Mouse (Mus musculus) hindbrain, embryonic 11.5 days (tissue): Measurements from ENCODE around the gene Tbc1d14. TPM values are rescaled to one million over a fixed set of nuclear protein-coding genes. Genes with fewer than 3 reads are reported as not detected.

ENCODE experiments used
- ATAC-seq: fragments of 200-750 bp; cut with Nextera tagmentation; 2 replicates; pipeline ENCODE4 v1.8.0; 2017; ENCODE audit warnings: mild to moderate bottlenecking, moderate TSS enrichment, moderate library complexity; ENCODE audit not compliant: low FRiP score
- DNase-seq: peaks from one replicate; pipeline ENCODE4 v3.0.0-alpha.2; 2015; ENCODE audit warnings: low spot score
- H3K27ac ChIP-seq: fragments of 300-500 bp; sonication (generic); 2 replicates; pipeline ENCODE4 v1.5.1; 2014; ENCODE audit warnings: mild to moderate bottlenecking, low read depth, low read length
- H3K27me3 ChIP-seq: fragments of 300-500 bp; sonication (generic); 2 replicates; pipeline ENCODE4 v1.6.1; 2014; ENCODE audit warnings: mild to moderate bottlenecking, low read length, moderate library complexity, mixed read lengths; ENCODE audit not compliant: control insufficient read depth, insufficient read depth
- H3K36me3 ChIP-seq: fragments of 300-500 bp; sonication (generic); 2 replicates; pipeline ENCODE4 v1.6.1; 2014; ENCODE audit warnings: mild to moderate bottlenecking, low read length, moderate library complexity, mixed read lengths; ENCODE audit not compliant: control insufficient read depth, insufficient read depth
- H3K4me1 ChIP-seq: fragments of 300-500 bp; sonication (generic); replicated peaks from 2 replicates; pipeline ENCODE4 v1.6.1; 2014; ENCODE audit warnings: low read length, mixed read lengths; ENCODE audit not compliant: control insufficient read depth, insufficient read depth
- H3K4me2 ChIP-seq: fragments of 300-500 bp; sonication (generic); replicated peaks from 2 replicates; pipeline ENCODE4 v1.6.1; 2014; ENCODE audit warnings: mild to moderate bottlenecking, low read depth, low read length
- H3K4me3 ChIP-seq: fragments of 300-500 bp; sonication (generic); 2 replicates; pipeline ENCODE4 v1.5.1; 2014; ENCODE audit warnings: low read depth, low read length
- H3K9ac ChIP-seq: fragments of 300-500 bp; sonication (generic); 2 replicates; pipeline ENCODE4 v1.6.1; 2014; ENCODE audit warnings: low read depth, low read length
- H3K9me3 ChIP-seq: fragments of 300-500 bp; sonication (generic); 2 replicates; pipeline ENCODE4 v1.6.1; 2016; ENCODE audit warnings: low read length; ENCODE audit not compliant: control insufficient read depth
- WGBS: fragments of 180-500 bp; shearing (Covaris S2); extraction: QIAGEN DNeasy Blood & Tissue Kit; methylation state at CpG from one replicate; pipeline ENCODE4 v1.1.7; 2014; 5-methylcytosine and 5-hydroxymethylcytosine counted together
- polyA plus RNA-seq: library from polyadenylated mRNA; unstranded; fragments of >200 nt; fragmentation: Nextera tagmentation; extraction: Ambion mirVana; gene quantifications from 2 replicates; pipeline ENCODE4 v1.2.1, GENCODE M21; 2014

Tbc1d14 gene
- polyA plus RNA-seq, 1 experiment from 2014 or later, result 38.3 TPM

GRCm38 (mm10) chr5:36535438-36536176 is 57.5 kb downstream of the Tbc1d14 start:
- Histone ChIP-seq H3K27me3 (no peaks in the 10 kb centered on the region), H3K36me3 (no peaks in the 10 kb centered on the region), H3K4me1 (no peaks in the 10 kb centered on the region), H3K9ac (no peak overlapping the region), H3K9me3 (no peaks in the 10 kb centered on the region), H3K4me2 (no peak overlapping the region), H3K4me3 (no peak overlapping the region), H3K27ac (no peak overlapping the region)
- no peak for DNase-seq
- no peak for ATAC-seq
- 84% methylated on average over 6 of the region's 6 CpGs for WGBS

GRCm38 (mm10) chr5:36534455-36535030 is 58.5 kb downstream of the Tbc1d14 start:
- H3K4me1 ChIP-seq, result no peaks in the 10 kb centered on the region; the same call in 1 of the 2 replicates
- no peaks in the 10 kb centered on the region for H3K36me3 ChIP-seq
- H3K9ac ChIP-seq, result no peak overlapping the region
- no peaks in the 10 kb centered on the region for H3K27me3 ChIP-seq
- H3K9me3 ChIP-seq, result no peaks in the 10 kb centered on the region
- no peak overlapping the region for H3K4me3 ChIP-seq
- H3K27ac ChIP-seq, result no peak overlapping the region
- 89% methylated on average over 6 of the region's 6 CpGs for whole genome bisulfite sequencing
- H3K4me2 ChIP-seq, result no peak overlapping the region
- ATAC-seq (no peak), DNase-seq (no peak)

- WGBS, result under 1% methylated on average over 28 of the region's 28 CpGs
- H3K27ac ChIP-seq, result peak overlapping the region; percentile 77
- no peaks in the 10 kb centered on the region for H3K9me3 ChIP-seq
- peak; percentile 97 for ATAC-seq
- no peaks in the 10 kb centered on the region; the same call in 1 of the 2 replicates for H3K4me1 ChIP-seq
- peak; percentile 94 for DNase-seq
- no peaks in the 10 kb centered on the region for H3K27me3 ChIP-seq
- peak overlapping the region; percentile 90 for H3K9ac ChIP-seq
- H3K36me3 ChIP-seq, result no peaks in the 10 kb centered on the region
- peak overlapping the region; percentile 79 for H3K4me3 ChIP-seq
- H3K4me2 ChIP-seq, result peak overlapping the region; percentile 83
Observed at GRCm38 (mm10) chr5:36530129-36530751, 62.8 kb downstream of the Tbc1d14 start.

- H3K9me3 ChIP-seq, result no peaks in the 10 kb centered on the region
- no peaks in the 10 kb centered on the region; the same call in 1 of the 2 replicates for H3K4me1 ChIP-seq
- peak overlapping the region; percentile 79 for H3K4me3 ChIP-seq
- no peaks in the 10 kb centered on the region for H3K36me3 ChIP-seq
- peak; percentile 16 for DNase-seq
- ATAC-seq, result no peak; the same call in 1 of the 2 replicates
- peak overlapping the region; percentile 83 for H3K4me2 ChIP-seq
- no peaks in the 10 kb centered on the region for H3K27me3 ChIP-seq
- peak overlapping the region; percentile 77; the same call in 1 of the 2 replicates for H3K27ac ChIP-seq
- peak overlapping the region; percentile 90 for H3K9ac ChIP-seq
- 10% methylated on average over 5 of the region's 5 CpGs for WGBS
Observed at GRCm38 (mm10) chr5:36529698-36530097, 63.4 kb downstream of the Tbc1d14 start.

- H3K4me3 ChIP-seq, result no peak overlapping the region
- no peaks in the 10 kb centered on the region; the same call in 1 of the 2 replicates for H3K4me1 ChIP-seq
- WGBS, result 87% methylated on average over 2 of the region's 2 CpGs
- no peaks in the 10 kb centered on the region for H3K36me3 ChIP-seq
- H3K4me2 ChIP-seq, result no peak overlapping the region
- no peak for DNase-seq
- H3K27ac ChIP-seq, result no peak overlapping the region
- H3K9ac ChIP-seq, result no peak overlapping the region
- no peaks in the 10 kb centered on the region for H3K27me3 ChIP-seq
- no peak for ATAC-seq
- H3K9me3 ChIP-seq, result no peaks in the 10 kb centered on the region
Observed at GRCm38 (mm10) chr5:36526921-36527320, 66.2 kb downstream of the Tbc1d14 start.

- no peak for ATAC-seq
- Histone ChIP-seq H3K4me3 (no peak overlapping the region), H3K9ac (no peak overlapping the region), H3K27ac (no peak overlapping the region), H3K36me3 (no peaks in the 10 kb centered on the region), H3K4me2 (no peak overlapping the region), H3K4me1 (no peaks in the 10 kb centered on the region; the same call in 1 of the 2 replicates), H3K9me3 (no peaks in the 10 kb centered on the region), H3K27me3 (no peaks in the 10 kb centered on the region)
- WGBS, result 86% methylated on average over 5 of the region's 5 CpGs
- DNase-seq, result no peak
Observed at GRCm38 (mm10) chr5:36526274-36526673, 66.8 kb downstream of the Tbc1d14 start.

- H3K36me3 ChIP-seq, result peaks cover 4% of the 10 kb centered on the region; the same call in 1 of the 2 replicates
- H3K4me3 ChIP-seq, result no peak overlapping the region
- no peaks in the 10 kb centered on the region for H3K9me3 ChIP-seq
- H3K27me3 ChIP-seq, result no peaks in the 10 kb centered on the region
- no peak overlapping the region for H3K4me2 ChIP-seq
- H3K4me1 ChIP-seq, result no peaks in the 10 kb centered on the region; the same call in 1 of the 2 replicates
- H3K27ac ChIP-seq, result no peak overlapping the region
- no peak overlapping the region for H3K9ac ChIP-seq
- 77% methylated on average over 2 of the region's 2 CpGs for WGBS
- DNase-seq (no peak), ATAC-seq (no peak)
Observed at GRCm38 (mm10) chr5:36525216-36525615, 67.9 kb downstream of the Tbc1d14 start.

- WGBS, result 86% methylated on average over 5 of the region's 5 CpGs
- no peak overlapping the region for H3K9ac ChIP-seq
- no peak overlapping the region for H3K4me3 ChIP-seq
- H3K9me3 ChIP-seq, result no peaks in the 10 kb centered on the region
- DNase-seq (no peak), ATAC-seq (no peak)
- H3K36me3 ChIP-seq, result peaks cover 7% of the 10 kb centered on the region; the same call in 1 of the 2 replicates
- no peak overlapping the region for H3K4me2 ChIP-seq
- H3K27me3 ChIP-seq, result no peaks in the 10 kb centered on the region
- H3K4me1 ChIP-seq, result no peaks in the 10 kb centered on the region
- H3K27ac ChIP-seq, result no peak overlapping the region
Observed at GRCm38 (mm10) chr5:36523219-36523703, 69.8 kb downstream of the Tbc1d14 start.
